Mouse (Mus musculus) C2C12 (cell line): ENCODE measurements around the gene Pitx2. TPM values are rescaled to one million over a fixed set of nuclear protein-coding genes. Genes with fewer than 3 reads are reported as not detected.

Experiments used
- H3K27me3 ChIP-seq: one replicate; pipeline ENCODE4 v1.6.1; 2011; ENCODE audit not compliant: control insufficient read depth, insufficient read depth, insufficient read length
- H3K36me3 ChIP-seq: one replicate; pipeline ENCODE4 v1.6.1; 2011; ENCODE audit not compliant: control insufficient read depth, insufficient read depth
- H3K4me3 ChIP-seq: one replicate; pipeline ENCODE4 v1.5.1; 2011; ENCODE audit warnings: mild to moderate bottlenecking, control low read depth; ENCODE audit not compliant: poor library complexity, insufficient read depth, severe bottlenecking
- H3K79me2 ChIP-seq: one replicate; pipeline ENCODE4 v1.6.1; 2011; ENCODE audit not compliant: control insufficient read depth, insufficient read depth
- H3K79me3 ChIP-seq: one replicate; pipeline ENCODE4 v1.6.1; 2011; ENCODE audit warnings: low read depth, control low read depth
- H3ac ChIP-seq: one replicate; pipeline ENCODE3; 2011; ENCODE audit warnings: low read depth; ENCODE audit not compliant: control insufficient read depth, insufficient read length
- CEBPB ChIP-seq: IDR thresholded peaks from one replicate; pipeline ENCODE4 v1.6.1; 2011; ENCODE audit warnings: low read depth, mild to moderate bottlenecking, control low read depth, moderate library complexity
- CTCF ChIP-seq: IDR thresholded peaks from one replicate; pipeline ENCODE4 v1.5.1; 2011; ENCODE audit not compliant: control insufficient read depth, insufficient read depth, insufficient read length
- FOSL1 ChIP-seq: IDR thresholded peaks from one replicate; pipeline ENCODE4 v1.8.0; 2011; ENCODE audit warnings: mild to moderate bottlenecking, low read length; ENCODE audit not compliant: poor library complexity, insufficient read depth, severe bottlenecking
- MAX ChIP-seq: IDR thresholded peaks from one replicate; pipeline ENCODE4 v1.6.1; 2011; ENCODE audit warnings: mild to moderate bottlenecking, control low read depth
- MYOD1 ChIP-seq: IDR thresholded peaks from one replicate; pipeline ENCODE4 v1.6.1; 2011; ENCODE audit warnings: low read depth; ENCODE audit not compliant: control insufficient read depth, insufficient read length
- MYOG ChIP-seq: IDR thresholded peaks from one replicate; pipeline ENCODE4 v1.6.1; 2011; ENCODE audit not compliant: control insufficient read depth, insufficient read length; ENCODE audit errors: extremely low read depth
- USF1 ChIP-seq: IDR thresholded peaks from one replicate; pipeline ENCODE4 v1.6.1; 2011; ENCODE audit warnings: low read depth, mild to moderate bottlenecking, control low read depth, moderate library complexity
- polyA plus RNA-seq: library from polyadenylated mRNA; unstranded; fragments of >200 nt; fragmentation: generic; extraction: Trizol; gene quantifications from one replicate; pipeline ENCODE4 v1.2.1, GENCODE M21; 2012; ENCODE audit warnings: missing spikeins

Pitx2 gene
- polyA plus RNA-seq, 1 experiment = 31.8 TPM

- H3ac ChIP-seq = no peak overlapping the region
- H3K36me3 ChIP-seq = peaks cover 13% of the 10 kb centered on the region
- no peak for TF ChIP-seq FOSL1
- no peak for TF ChIP-seq CEBPB
- no peak for TF ChIP-seq CTCF
- TF ChIP-seq MAX = no peak
- TF ChIP-seq MYOG = no peak
- no peak for TF ChIP-seq USF1
- no peak for TF ChIP-seq MYOD1
- H3K4me3 ChIP-seq = no peak overlapping the region
- peaks cover 25% of the 10 kb centered on the region for H3K79me2 ChIP-seq
- peaks cover 7% of the 10 kb centered on the region for H3K79me3 ChIP-seq
- no peaks in the 10 kb centered on the region for H3K27me3 ChIP-seq
Measured at GRCm38 (mm10) chr3:129221380-129222260, 21.9 kb downstream of the Pitx2 start.

GRCm38 (mm10) chr3:129222448-129223290 is 23.0 kb downstream of the Pitx2 start:
- Histone ChIP-seq H3K4me3 (no peak overlapping the region), H3K27me3 (no peaks in the 10 kb centered on the region), H3ac (no peak overlapping the region), H3K79me2 (peaks cover 14% of the 10 kb centered on the region), H3K36me3 (peaks cover 13% of the 10 kb centered on the region), H3K79me3 (peaks cover 3% of the 10 kb centered on the region)
- TF ChIP-seq CEBPB (no peak), MYOG (no peak), FOSL1 (no peak), MYOD1 (no peak), USF1 (no peak), MAX (no peak), CTCF (no peak)

- Histone ChIP-seq H3K4me3 (no peak overlapping the region), H3K79me3 (no peaks in the 10 kb centered on the region), H3ac (no peak overlapping the region), H3K79me2 (peaks cover 7% of the 10 kb centered on the region), H3K27me3 (no peaks in the 10 kb centered on the region), H3K36me3 (peaks cover 13% of the 10 kb centered on the region)
- no peak for TF ChIP-seq FOSL1
- TF ChIP-seq MYOD1 = no peak
- no peak for TF ChIP-seq MAX
- no peak for TF ChIP-seq USF1
Measured at GRCm38 (mm10) chr3:129223401-129223800, 23.7 kb downstream of the Pitx2 start.

GRCm38 (mm10) chr3:129223964-129224805 is 24.5 kb downstream of the Pitx2 start:
- peaks cover 5% of the 10 kb centered on the region for H3K36me3 ChIP-seq
- no peak overlapping the region for H3K4me3 ChIP-seq
- no peak for TF ChIP-seq MYOD1
- no peak for TF ChIP-seq MAX
- no peak for TF ChIP-seq FOSL1
- TF ChIP-seq MYOG = no peak
- no peak for TF ChIP-seq CEBPB
- no peak for TF ChIP-seq CTCF
- TF ChIP-seq USF1 = no peak
- H3ac ChIP-seq = no peak overlapping the region
- no peaks in the 10 kb centered on the region for H3K79me3 ChIP-seq
- H3K79me2 ChIP-seq = no peaks in the 10 kb centered on the region
- no peaks in the 10 kb centered on the region for H3K27me3 ChIP-seq

GRCm38 (mm10) chr3:129224806-129225576 is 25.3 kb downstream of the Pitx2 start:
- Histone ChIP-seq H3ac (no peak overlapping the region), H3K27me3 (no peaks in the 10 kb centered on the region), H3K79me2 (no peaks in the 10 kb centered on the region), H3K79me3 (no peaks in the 10 kb centered on the region), H3K36me3 (no peaks in the 10 kb centered on the region), H3K4me3 (no peak overlapping the region)
- TF ChIP-seq FOSL1 = no peak
- TF ChIP-seq MYOD1 = no peak
- TF ChIP-seq CTCF = no peak
